Mouse (Mus musculus) brain, embryonic 14.5 days (tissue): Measurements from ENCODE around the gene Vmn2r9. TPM values are rescaled to one million over a fixed set of nuclear protein-coding genes. Genes with fewer than 3 reads are reported as not detected.
A peak's percentile ranks its signal among the peaks of the same experiment; 100 is the strongest.
"Not testable (repeated sequence)": the region's sequence is repeated elsewhere in the genome, so short reads cannot be mapped to it uniquely, and the experiment has no call there.

Experiments used
- DNase-seq: peaks from one replicate; pipeline ENCODE4 v3.0.0-alpha.2; 2011; ENCODE audit warnings: low read depth
- CTCF ChIP-seq: fragments of 200-500 bp; IDR thresholded peaks from 2 replicates; pipeline ENCODE4 v1.5.1; 2012; ENCODE audit warnings: inconsistent platforms, mild to moderate bottlenecking, moderate library complexity, borderline replicate concordance; ENCODE audit not compliant: insufficient read depth, insufficient read length; ENCODE audit errors: extremely low read depth
- POLR2A ChIP-seq: fragments of 200-500 bp; IDR thresholded peaks from 2 replicates; pipeline ENCODE4 v1.6.1; 2012; ENCODE audit warnings: mild to moderate bottlenecking, inconsistent platforms, borderline replicate concordance; ENCODE audit not compliant: poor library complexity, insufficient read depth, insufficient read length, severe bottlenecking; ENCODE audit errors: extremely low read depth
- polyA plus RNA-seq: library from polyadenylated mRNA; depleted of rRNA; stranded (reverse); fragments of >200 nt; gene quantifications from 2 replicates; pipeline ENCODE4 v1.2.3, GENCODE M21; 2012; rRNA removed

Vmn2r9 gene
- not detected in 2 replicates for polyA plus RNA-seq

DNA sequence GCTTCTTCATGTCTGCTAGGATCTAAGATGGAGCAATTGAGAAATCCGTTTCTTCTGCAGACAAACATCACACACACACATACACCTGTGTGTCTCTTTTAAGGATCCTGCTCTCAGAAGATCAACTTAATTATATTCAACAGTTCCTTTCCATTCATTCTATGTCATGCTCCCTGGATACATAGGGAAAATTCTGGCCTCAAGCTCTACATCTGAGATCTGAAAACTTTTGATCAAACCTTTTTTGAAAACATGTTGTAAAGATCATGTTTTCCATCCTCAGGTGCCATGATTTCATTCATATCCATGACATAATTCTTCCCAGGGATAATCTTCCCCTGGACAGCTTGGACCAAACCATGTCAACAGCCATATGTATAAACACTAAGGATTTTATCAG is at the start of gene Vmn2r9:
Gene Vmn2r9 (minus strand): TSS at position 101 of the 400 bp plus-strand sequence.
- not testable (repeated sequence) for DNase-seq

DNA sequence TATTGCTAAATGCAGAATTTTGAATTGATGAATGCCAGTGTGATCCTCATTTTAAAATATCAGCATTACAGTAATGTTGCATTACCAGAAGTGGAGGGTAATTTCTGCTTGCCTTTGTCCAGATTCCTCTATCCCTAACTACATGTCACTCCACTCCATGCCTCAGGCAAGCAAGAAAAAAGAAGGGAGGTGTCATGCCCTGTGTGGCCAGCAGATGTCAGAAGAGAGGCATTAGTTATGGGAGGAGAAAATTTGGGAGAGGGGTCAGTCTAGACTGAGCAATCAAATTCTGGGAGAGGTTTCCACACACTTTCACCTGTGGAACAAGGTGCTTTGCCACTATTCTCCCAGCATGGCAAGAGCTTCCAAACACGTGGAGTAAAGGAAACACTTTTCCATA is 14.3 kb upstream of the Vmn2r9 start:
- peak; percentile 2 for DNase-seq
- TF ChIP-seq CTCF, result peak; percentile 50; the same call in 1 of the 2 replicates

DNA sequence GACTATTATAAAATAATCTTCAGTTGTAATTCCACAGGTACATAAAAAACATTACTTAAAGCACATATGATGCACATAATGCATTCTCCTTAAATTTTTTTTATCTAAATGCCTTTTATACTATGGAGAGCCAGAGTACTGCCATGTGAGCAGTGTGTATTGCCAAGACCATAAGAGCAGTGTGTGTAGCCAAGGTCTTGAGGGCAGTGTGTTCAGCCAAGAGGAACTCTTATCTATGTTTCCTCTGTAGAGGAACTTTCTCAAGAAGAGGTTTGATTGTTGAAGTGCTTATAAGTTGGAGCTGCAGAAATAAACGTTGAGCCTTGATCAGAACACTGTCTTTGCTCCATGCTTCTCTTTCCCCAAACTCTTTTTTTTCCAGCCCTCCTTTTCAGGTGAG is 2.9 kb downstream of the Vmn2r9 start:
- no peak for TF ChIP-seq POLR2A
- no peak for TF ChIP-seq CTCF
- no peak for DNase-seq

DNA sequence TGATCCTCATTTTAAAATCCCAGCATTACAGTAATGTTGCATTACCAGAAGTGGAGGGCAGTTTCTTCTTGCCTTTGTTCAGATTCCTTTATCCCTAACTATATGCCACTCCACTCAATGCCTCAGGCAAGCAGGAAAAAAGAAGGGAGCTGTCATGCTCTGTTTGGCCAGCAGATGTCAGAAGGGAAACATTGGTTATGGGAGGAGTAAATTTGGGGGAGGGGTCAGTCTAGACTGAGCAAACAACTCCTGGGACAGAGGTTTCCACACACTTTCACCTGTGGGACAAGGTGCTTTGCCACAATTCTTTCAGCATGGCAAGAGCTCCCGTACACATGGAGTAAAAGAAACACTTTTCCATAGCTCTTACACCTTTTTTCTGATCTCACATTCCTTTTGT is 16.2 kb downstream of the Vmn2r9 start:
- DNase-seq, result peak; percentile 9
- peak; percentile 35; the same call in 1 of the 2 replicates for TF ChIP-seq CTCF
- no peak for TF ChIP-seq POLR2A

DNA sequence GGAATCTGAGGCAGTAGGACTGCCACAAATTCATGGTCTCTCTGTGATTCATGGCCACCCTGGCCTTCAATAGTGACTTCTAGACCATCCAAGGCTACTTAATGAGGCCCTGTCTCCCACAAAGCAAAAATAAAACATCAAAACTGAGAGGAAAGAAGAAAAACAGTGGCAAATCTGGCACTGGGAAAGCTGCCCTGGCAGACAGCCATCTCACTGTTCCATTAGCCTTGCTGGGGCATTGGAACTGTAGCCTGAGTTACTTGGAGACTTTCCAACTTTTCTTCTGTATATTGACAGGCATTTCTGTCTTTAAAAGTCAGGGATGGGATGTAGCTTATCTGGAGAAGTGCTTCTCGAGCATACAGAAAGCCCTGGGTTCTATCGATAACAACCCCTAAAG is 29.1 kb downstream of the Vmn2r9 start:
- TF ChIP-seq POLR2A (no peak), CTCF (no peak)
- peak; percentile 9 for DNase-seq

DNA sequence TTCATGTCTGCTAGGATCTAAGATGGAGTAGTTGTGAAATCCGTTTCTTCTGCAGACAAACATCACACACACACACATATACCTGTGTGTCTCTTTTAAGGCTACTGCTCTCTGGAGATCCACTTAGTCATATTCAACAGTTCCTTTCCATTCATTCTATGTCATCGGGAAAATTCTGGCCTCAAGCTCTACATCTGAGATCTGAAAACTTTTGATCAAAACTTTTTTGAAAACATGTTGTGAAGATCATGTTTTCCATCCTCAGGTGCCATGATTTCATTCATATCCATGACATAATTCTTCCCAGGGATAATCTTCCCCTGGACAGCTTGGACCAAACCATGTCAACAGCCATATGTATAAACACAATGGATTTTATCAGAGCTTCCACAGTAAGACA is 43.7 kb downstream of the Vmn2r9 start, which contains the start of gene Vmn2r8:
Gene Vmn2r8 (minus strand): TSS at position 101 of the 400 bp plus-strand sequence.
- not testable (repeated sequence) for DNase-seq

DNA sequence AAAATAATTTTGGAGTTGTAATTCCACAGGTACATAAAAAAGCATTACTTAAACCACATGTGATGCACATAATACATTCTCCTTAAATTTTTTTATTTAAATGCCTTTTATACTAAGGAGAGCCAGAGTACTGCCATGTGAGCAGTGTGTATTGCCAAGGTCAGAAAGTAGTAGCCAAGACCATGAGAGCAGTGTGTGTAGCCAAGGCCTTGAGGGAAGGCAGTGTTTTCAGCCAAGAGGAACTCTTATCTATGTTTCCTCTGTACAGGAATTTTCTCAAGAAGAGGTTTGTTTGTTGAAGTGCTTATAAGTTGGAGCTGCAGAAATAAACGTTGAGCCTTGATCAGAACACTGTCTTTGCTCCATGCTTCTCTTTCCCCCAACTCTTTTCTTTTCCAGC is 48.8 kb downstream of the Vmn2r9 start:
- TF ChIP-seq POLR2A, result no peak
- no peak for DNase-seq

DNA sequence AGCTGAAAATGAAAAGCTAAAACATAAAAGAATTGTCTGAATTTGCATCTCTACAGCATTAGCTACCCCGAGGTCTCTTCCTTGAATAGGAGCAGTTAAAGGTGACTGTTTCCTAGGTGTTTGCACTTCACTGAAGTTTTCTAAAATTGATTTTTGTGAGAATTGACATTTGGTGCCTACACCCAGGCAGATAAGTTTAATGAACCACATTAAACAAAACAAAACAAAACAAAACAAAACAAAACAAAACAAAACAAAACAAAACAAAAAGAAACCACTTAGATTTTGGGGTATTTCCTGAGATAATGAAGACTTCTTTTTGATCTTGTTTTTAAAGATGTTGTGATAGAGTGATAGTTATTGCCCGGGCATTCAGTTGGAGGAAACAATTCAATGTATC is 57.1 kb downstream of the Vmn2r9 start, which contains the start of gene Tmed11:
Gene Tmed11 (minus strand): TSS at position 101 of the 400 bp plus-strand sequence.
- DNase-seq, result not testable (repeated sequence)

DNA sequence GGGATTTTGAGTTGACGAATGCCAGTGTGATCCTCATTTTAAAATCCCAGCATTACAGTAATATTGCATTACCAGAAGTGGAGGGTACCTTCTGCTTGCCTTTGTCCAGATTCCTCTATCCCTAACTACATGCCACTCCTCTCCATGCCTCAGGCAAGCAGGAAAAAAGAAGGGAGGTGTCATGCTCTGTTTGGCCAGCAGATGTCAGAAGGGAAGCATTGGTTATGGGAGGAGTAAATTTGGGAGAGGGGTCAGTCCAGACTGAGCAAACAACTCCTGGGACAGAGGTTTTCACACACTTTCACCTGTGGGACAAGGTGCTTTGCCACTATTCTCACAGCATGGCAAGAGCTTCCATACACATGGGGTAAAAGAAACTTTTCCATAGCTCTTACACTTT is 62.0 kb downstream of the Vmn2r9 start:
- DNase-seq, result peak; percentile 3
- peak; percentile 39; the same call in 1 of the 2 replicates for TF ChIP-seq CTCF

Other genes with a start within 250 kb of the Vmn2r9 start
- 62.7 and 68.3 TPM in 2 replicates for gene Gak, start 222.8 kb downstream of the Vmn2r9 start, polyA plus RNA-seq
- 32.6 and 39.4 TPM in 2 replicates for gene Tmem175, start 222.8 kb downstream of the Vmn2r9 start, polyA plus RNA-seq
- 16.3 and 17.6 TPM in 2 replicates for gene Idua, start 192.3 kb downstream of the Vmn2r9 start, polyA plus RNA-seq
- 63.9 and 67.7 TPM in 2 replicates for gene Dgkq, start 182.9 kb downstream of the Vmn2r9 start, polyA plus RNA-seq
- gene Slc26a1, start 177.0 kb downstream of the Vmn2r9 start, polyA plus RNA-seq, result 4.0 and 4.5 TPM in 2 replicates
- 18.1 and 25.8 TPM in 2 replicates for gene Fgfrl1, start 160.2 kb downstream of the Vmn2r9 start, polyA plus RNA-seq
- 0.09 and 0.26 TPM in 2 replicates for gene Rnf212, start 77.6 kb downstream of the Vmn2r9 start, polyA plus RNA-seq
- gene Tmed11, start 57.2 kb downstream of the Vmn2r9 start, polyA plus RNA-seq, result not detected in 2 replicates
- not detected in 2 replicates for gene Vmn2r8, start 43.8 kb downstream of the Vmn2r9 start, polyA plus RNA-seq
- gene Vmn2r10, start 153.9 kb upstream of the Vmn2r9 start, polyA plus RNA-seq, result not detected in 2 replicates
- gene Vmn2r11, start 207.0 kb upstream of the Vmn2r9 start, polyA plus RNA-seq, result not detected in 2 replicates
- gene Vmn2r12, start 245.3 kb upstream of the Vmn2r9 start, polyA plus RNA-seq, result not detected in 2 replicates